Mouse (Mus musculus): ENCODE data around the gene Iqcf1. TPM values are rescaled to one million over a fixed set of nuclear protein-coding genes. Genes with fewer than 3 reads are reported as not detected.

The Iqcf1 gene
- polyA plus RNA-seq, 1 experiment, result not detected

DNA sequence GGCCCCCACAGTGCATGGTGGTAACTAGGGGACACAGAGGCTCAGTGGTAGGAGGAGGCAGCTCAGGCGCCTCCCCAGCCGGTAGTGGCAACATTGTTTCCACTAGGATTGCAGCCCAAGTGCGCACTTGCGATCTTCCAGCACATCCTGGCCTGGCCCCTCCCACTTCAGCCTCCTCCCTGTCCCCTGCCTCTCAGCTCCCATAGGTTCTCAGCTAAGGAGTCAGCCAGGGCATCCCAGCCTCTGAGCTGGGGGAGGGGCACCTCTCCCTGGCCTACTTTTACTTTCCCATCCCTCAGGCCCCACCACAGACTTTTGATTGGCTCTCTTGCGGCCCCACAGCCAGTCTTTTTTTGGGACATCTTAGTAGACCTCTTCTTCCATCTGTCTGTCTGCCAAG, 27.9 kb upstream of the Iqcf1 start:
- TF ChIP-seq FLI1 (IDR thresholded peaks at IDR 0.05; ENCODE audit: low read length), result no peak
- peaks cover 11% of the 10 kb centered on the region for H3K27me3 ChIP-seq (replicated peaks)
- H3K4me3 ChIP-seq (replicated peaks), result no peak overlapping the region
- H3K4me1 ChIP-seq, result peaks cover 77% of the 10 kb centered on the region
- H3K9me3 ChIP-seq, result no peaks in the 10 kb centered on the region
- peaks cover 8% of the 10 kb centered on the region for H3K36me3 ChIP-seq (replicated peaks; ENCODE audit: low read length)

DNA sequence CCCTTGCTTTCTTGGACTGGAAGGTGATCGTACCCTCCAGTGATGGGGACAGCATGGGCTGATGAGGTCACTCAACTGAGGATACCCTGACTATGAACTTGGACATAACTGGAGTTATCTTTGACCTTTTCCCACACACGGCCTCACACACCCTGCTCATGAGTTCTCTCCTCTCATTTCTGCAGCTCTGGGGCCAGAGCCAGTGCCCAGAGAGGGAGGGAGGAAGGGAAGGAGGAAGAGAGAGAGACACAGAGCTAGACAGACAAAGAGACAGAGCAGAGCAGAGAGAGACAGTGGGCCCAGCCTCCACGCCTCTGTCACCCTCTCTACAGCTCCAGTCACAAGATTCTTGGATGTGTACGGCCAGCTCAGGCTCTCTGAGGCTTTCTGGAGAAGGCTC, 27.4 kb upstream of the Iqcf1 start:
- H3K27me3 ChIP-seq (replicated peaks), result peaks cover 7% of the 10 kb centered on the region
- no peaks in the 10 kb centered on the region for H3K9me3 ChIP-seq
- peaks cover 77% of the 10 kb centered on the region for H3K4me1 ChIP-seq
- no peak overlapping the region for H3K4me3 ChIP-seq (replicated peaks)
- no peak for TF ChIP-seq GATA1 (IDR thresholded peaks at IDR 0.05; ENCODE audit: borderline replicate concordance, low read length)
- no peak for TF ChIP-seq FLI1 (IDR thresholded peaks at IDR 0.05; ENCODE audit: low read length)
- peaks cover 8% of the 10 kb centered on the region for H3K36me3 ChIP-seq (replicated peaks; ENCODE audit: low read length)

DNA sequence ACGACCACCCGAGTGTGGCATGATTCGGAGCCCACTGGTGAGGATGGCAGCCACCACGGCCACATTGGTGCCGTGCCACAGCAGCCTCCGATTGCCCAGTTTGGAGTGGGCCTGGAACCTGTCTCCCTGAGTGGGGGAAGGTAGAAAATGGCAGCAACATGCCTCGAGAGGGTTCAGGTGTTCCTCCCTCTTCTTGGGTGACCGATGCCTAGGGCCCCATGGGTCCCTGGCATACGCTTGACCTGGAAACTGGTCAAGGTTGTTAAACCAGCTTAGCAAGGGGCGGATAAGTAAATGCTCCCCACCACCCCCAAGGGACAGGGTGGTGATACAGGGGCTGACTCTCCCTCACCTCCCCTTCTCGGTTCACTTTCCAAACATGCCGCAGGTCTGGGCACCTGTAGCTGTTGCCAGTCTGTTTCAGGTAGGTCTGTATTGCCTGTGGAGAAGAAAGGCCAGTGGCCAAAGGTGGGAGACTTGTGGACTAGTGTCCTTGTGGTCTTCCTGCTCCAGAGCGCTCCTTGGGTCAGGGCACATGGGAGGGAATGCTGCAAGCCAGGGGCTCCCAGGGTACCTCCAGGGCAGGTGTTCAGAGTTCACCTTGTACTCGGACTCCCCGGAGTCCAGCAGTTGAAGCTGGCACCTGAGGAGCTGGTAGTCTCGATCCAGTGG, 26.6 kb upstream of the Iqcf1 start:
- Histone ChIP-seq H3K9me3 (no peaks in the 10 kb centered on the region), H3K4me1 (peaks cover 84% of the 10 kb centered on the region), H3K4me3 (replicated peaks) (no peak overlapping the region), H3K27me3 (replicated peaks) (peaks cover 2% of the 10 kb centered on the region), H3K36me3 (replicated peaks; ENCODE audit: low read length) (peaks cover 8% of the 10 kb centered on the region)
- no peak for TF ChIP-seq GATA1 (IDR thresholded peaks at IDR 0.05; ENCODE audit: borderline replicate concordance, low read length)
- TF ChIP-seq FLI1 (IDR thresholded peaks at IDR 0.05; ENCODE audit: low read length), result no peak

DNA sequence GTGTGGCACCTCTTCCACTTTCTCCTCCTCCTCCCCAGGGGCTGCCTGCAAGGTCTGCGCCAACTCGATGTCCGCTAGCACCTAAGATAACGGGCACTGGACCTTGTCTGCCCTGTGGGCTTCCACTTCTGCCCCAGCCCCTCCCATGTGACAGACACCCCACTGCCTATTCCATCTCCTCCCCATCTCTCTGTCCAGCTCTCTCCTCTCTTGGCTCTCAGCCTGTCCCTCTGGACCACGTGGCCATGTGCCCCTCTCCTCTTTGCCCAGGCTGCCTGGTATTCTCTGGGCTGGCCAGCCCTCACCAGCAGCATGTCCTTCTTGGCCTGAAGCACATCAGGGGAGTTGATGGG, 26.0 kb upstream of the Iqcf1 start:
- peaks cover 8% of the 10 kb centered on the region for H3K36me3 ChIP-seq (replicated peaks; ENCODE audit: low read length)
- no peaks in the 10 kb centered on the region for H3K9me3 ChIP-seq
- no peak overlapping the region for H3K4me3 ChIP-seq (replicated peaks)
- peaks cover 2% of the 10 kb centered on the region for H3K27me3 ChIP-seq (replicated peaks)
- H3K4me1 ChIP-seq, result peaks cover 85% of the 10 kb centered on the region
- no peak for TF ChIP-seq GATA1 (IDR thresholded peaks at IDR 0.05; ENCODE audit: borderline replicate concordance, low read length)
- no peak for TF ChIP-seq FLI1 (IDR thresholded peaks at IDR 0.05; ENCODE audit: low read length)

DNA sequence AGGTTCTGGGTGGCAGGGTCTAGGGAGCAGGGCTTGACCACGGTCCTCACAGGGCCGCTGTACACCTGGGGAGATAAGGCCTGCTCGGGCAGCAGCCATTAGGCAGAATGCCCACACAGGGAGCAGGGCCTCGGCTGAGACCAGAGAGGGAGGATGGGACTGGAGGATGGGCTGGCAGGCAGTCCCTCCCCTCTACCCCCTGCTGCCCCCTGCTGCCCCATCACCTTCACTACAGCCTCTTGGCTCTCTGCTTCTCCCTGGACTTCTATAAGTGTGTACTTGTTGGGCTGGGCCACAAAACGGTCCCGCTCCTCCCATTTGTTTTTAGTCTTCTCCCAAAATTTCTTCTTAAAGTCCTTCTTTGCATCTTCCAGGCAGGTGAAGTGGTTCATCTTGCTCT, 25.3 kb upstream of the Iqcf1 start:
- Histone ChIP-seq H3K4me3 (replicated peaks) (peak overlapping the region; percentile 94), H3K4me1 (peaks cover 80% of the 10 kb centered on the region), H3K36me3 (replicated peaks; ENCODE audit: low read length) (peaks cover 10% of the 10 kb centered on the region), H3K27me3 (replicated peaks) (peaks cover 2% of the 10 kb centered on the region), H3K9me3 (no peaks in the 10 kb centered on the region)
- TF ChIP-seq FLI1 (IDR thresholded peaks at IDR 0.05; ENCODE audit: low read length), result no peak
- no peak for TF ChIP-seq GATA1 (IDR thresholded peaks at IDR 0.05; ENCODE audit: borderline replicate concordance, low read length)

DNA sequence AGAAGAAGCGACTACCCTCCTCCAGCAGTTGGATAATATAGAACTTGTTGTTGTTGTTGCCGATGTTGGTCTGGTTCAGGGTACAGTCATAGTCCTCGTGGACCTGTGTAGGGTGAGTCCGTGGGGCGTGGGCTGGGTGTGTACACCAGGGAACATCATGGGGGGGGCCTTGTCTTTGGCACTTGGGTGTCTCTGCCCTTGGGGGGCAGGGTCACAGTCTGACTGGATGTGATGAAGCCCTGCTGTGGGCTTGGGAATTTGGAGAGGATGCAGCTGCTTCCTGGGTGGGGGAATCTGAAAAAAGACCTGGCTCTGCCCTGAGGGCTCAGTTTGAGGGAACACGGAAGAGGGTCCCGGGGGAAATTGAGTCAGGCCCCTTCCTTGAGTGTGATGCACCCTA, 24.7 kb upstream of the Iqcf1 start:
- Histone ChIP-seq H3K27me3 (replicated peaks) (peaks cover 2% of the 10 kb centered on the region), H3K4me1 (peaks cover 76% of the 10 kb centered on the region), H3K36me3 (replicated peaks; ENCODE audit: low read length) (peaks cover 16% of the 10 kb centered on the region), H3K9me3 (no peaks in the 10 kb centered on the region), H3K4me3 (replicated peaks) (peak overlapping the region; percentile 94)
- TF ChIP-seq FLI1 (IDR thresholded peaks at IDR 0.05; ENCODE audit: low read length), result no peak
- TF ChIP-seq GATA1 (IDR thresholded peaks at IDR 0.05; ENCODE audit: borderline replicate concordance, low read length), result no peak

DNA sequence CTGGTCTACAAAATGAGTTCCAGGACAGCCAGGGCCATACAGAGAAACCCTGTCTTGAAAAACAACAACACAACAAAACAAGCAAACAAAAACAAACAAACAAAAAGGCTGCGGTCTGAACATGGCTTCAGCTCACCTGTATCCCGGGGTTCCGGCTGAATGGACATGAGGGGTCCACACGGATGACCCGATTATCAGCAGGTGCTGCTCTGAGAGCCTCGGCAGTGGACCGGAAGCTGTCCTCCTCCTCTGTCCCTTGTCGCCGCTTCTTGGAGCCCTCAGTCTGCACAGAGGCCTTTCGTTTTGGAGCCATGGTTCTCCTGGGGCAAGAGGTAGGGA, 24.1 kb upstream of the Iqcf1 start, which contains the start of gene Rrp9:
Rrp9 (plus strand) TSS at position 301 of the 339 bp plus-strand sequence.
- TF ChIP-seq FLI1 (IDR thresholded peaks at IDR 0.05; ENCODE audit: low read length) (no peak), GATA1 (IDR thresholded peaks at IDR 0.05; ENCODE audit: borderline replicate concordance, low read length) (no peak)
- H3K27me3 ChIP-seq (replicated peaks), result peaks cover 2% of the 10 kb centered on the region
- peak within 1 kb of the TSS; percentile 94 for H3K4me3 ChIP-seq (replicated peaks)
- peaks cover 22% of the 10 kb centered on the region for H3K36me3 ChIP-seq (replicated peaks; ENCODE audit: low read length)
- no peaks in the 10 kb centered on the region for H3K9me3 ChIP-seq
- peaks cover 76% of the 10 kb centered on the region for H3K4me1 ChIP-seq

DNA sequence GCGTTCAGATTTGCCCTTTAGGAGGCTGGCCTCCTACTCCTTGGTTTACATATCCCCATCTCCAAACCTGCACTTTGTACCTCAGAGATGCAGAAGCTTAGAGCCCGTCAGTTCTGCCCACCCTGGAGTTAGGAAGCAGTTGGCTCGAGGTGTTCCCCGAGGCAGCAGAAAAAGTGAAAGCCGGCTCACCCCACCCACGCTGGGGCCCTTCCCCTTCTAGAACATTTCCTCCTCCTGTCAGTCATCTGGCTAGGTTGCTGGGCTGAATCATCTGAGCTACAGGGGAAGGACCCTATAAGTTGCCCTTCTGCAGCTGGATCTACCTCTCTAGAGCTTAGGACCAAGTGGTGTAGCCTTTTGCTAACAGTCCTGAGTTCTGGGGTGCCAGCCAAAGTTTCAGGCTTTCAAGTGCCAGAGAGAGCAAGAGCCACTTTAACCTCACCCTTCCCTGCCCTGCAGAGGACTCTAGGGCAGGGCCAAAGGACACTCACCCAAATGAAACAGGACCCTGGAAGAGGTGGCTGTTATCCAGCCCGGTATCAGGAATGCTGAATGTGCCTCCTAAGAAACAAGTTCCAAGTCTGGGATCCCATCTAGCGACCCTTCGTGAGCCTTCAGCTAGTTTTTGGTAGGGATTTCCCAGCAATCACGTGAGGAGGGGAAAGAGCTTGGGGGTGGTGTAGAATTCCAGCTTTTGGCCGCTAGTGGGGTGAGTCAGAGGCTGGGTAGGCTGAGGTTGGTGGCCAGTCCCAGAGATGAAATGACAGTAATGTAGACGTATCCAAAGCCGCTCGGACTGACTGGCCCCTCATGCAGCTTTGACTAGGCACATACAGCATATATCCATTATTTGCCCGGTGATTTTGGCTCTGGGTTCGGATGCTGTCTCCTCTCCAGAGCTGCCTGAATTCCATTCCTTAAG, 23.5 kb upstream of the Iqcf1 start:
- TF ChIP-seq FLI1 (IDR thresholded peaks at IDR 0.05; ENCODE audit: low read length), result no peak
- TF ChIP-seq GATA1 (IDR thresholded peaks at IDR 0.05; ENCODE audit: borderline replicate concordance, low read length), result no peak
- peaks cover 2% of the 10 kb centered on the region for H3K27me3 ChIP-seq (replicated peaks)
- peaks cover 28% of the 10 kb centered on the region for H3K36me3 ChIP-seq (replicated peaks; ENCODE audit: low read length)
- peaks cover 75% of the 10 kb centered on the region for H3K4me1 ChIP-seq
- H3K9me3 ChIP-seq, result no peaks in the 10 kb centered on the region
- peak overlapping the region; percentile 94 for H3K4me3 ChIP-seq (replicated peaks)

DNA sequence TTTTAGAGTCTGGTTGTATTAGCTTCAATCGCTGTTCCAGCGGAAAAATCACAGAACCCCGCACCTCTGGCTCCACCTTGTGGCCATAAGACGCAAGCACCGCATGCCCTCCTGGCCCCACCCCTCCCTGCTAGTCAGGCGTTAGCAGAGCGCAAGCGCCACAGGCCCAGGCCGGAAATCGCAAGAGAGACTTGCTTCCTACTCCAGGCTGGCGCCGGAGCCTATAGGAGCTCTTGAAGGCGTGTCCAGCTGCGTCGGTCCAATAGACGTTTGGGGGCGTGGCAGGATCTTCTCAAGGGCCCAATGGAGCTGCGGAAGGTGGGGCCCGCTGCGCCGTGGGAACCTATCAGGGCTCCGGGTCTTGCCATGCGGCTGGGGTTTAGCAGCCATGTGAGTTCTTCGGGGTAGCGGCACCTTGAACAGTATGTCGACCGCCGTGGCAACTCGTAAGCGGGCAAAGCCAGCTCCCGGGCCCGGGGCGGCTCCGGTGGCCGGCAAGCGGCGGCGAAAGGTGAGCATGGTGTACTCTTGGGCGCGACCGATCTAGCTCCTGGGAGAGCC, 22.8 kb upstream of the Iqcf1 start, which contains the start of gene Parp3:
Parp3 (minus strand) TSS at position 26 of the 561 bp plus-strand sequence.
- TF ChIP-seq FLI1 (IDR thresholded peaks at IDR 0.05; ENCODE audit: low read length) (peak; percentile 52; the same call in 1 of the 2 replicates), GATA1 (IDR thresholded peaks at IDR 0.05; ENCODE audit: borderline replicate concordance, low read length) (no peak)

GRCm38 (mm10) chr9:106477649-106478048, 22.1 kb upstream of the Iqcf1 start:
- H3K4me3 ChIP-seq (replicated peaks), result peak overlapping the region; percentile 94
- no peaks in the 10 kb centered on the region for H3K9me3 ChIP-seq
- H3K4me1 ChIP-seq, result peaks cover 62% of the 10 kb centered on the region
- peaks cover 2% of the 10 kb centered on the region for H3K27me3 ChIP-seq (replicated peaks)
- no peak for TF ChIP-seq FLI1 (IDR thresholded peaks at IDR 0.05; ENCODE audit: low read length)
- no peak for TF ChIP-seq GATA1 (IDR thresholded peaks at IDR 0.05; ENCODE audit: borderline replicate concordance, low read length)
- H3K36me3 ChIP-seq (replicated peaks; ENCODE audit: low read length), result peaks cover 38% of the 10 kb centered on the region

More for the DNA sequence above, 22.8 kb upstream of the Iqcf1 start, which contains the start of gene Parp3:
- peak within 1 kb of the TSS; percentile 94 for H3K4me3 ChIP-seq (replicated peaks)
- H3K36me3 ChIP-seq (replicated peaks; ENCODE audit: low read length), result peaks cover 35% of the 10 kb centered on the region
- H3K9me3 ChIP-seq, result no peaks in the 10 kb centered on the region
- H3K4me1 ChIP-seq, result peaks cover 67% of the 10 kb centered on the region
- H3K27me3 ChIP-seq (replicated peaks), result peaks cover 2% of the 10 kb centered on the region
